Mouse (Mus musculus) CH12F3 (cell line): ENCODE data around the gene Erc1.
"Not testable (repeated sequence)": the region's sequence is repeated elsewhere in the genome, so short reads cannot be mapped to it uniquely, and the experiment has no call there.

Source experiments
- in situ Hi-C: fragments of 300-500 bp; cut with MboI; formaldehyde crosslinking; loops from 2 replicates; pipeline ENCODE4 v1.14.3; 2020; ENCODE audit warnings: low sequenced_read_pairs

The Erc1 gene

DNA sequence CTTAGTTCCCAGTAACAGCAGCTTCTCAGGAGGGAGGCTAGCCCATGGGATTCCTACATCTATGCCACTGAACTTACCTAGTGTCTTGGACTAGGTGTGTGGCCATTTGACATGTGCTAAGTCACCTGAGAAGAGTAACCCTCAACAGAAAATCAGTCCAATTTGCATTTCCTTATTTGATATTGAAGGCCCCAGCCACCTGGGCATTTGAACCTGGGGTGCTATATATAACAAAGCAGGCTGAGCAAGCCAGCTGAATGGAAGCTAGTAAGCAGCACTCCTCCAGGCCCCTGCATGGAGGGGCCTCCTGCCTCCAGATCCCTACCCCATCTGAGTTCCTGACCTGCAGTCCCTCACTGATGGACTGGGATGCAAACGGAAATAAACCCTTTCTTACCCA, 135.5 kb downstream of the Erc1 start:
- in situ Hi-C loops = no loop called here

- in situ Hi-C loops = no loop called here
Observed at GRCm38 (mm10) chr6:119711649-119712305, 136.2 kb downstream of the Erc1 start.

GRCm38 (mm10) chr6:119709552-119709951, 138.4 kb downstream of the Erc1 start:
- in situ Hi-C loops = no loop called here

- in situ Hi-C loops = no loop called here
Observed at GRCm38 (mm10) chr6:119707911-119708310, 140.1 kb downstream of the Erc1 start.

GRCm38 (mm10) chr6:119704899-119705298, 143.1 kb downstream of the Erc1 start:
- in situ Hi-C loops = no loop called here

- in situ Hi-C loops = no loop called here
Observed at GRCm38 (mm10) chr6:119692754-119693153, 155.2 kb downstream of the Erc1 start.

DNA sequence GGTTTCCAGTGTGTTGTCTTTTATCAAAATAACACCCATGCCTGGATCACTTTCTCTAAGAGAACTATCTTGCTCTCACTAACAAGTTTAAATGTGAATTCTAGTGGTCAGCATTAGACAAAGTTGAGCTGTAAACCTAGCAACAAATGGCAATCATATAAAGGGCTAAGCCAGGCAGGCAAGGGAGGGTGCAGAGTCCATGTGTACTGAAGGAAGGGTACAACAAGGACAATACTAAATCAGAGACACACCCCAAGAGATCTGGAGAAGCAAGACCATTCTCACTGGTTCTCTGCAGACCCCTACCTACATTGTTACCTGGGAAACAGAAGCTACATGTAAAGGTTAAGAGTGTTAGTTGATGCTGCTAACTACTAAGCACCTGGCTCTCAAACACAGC, 161.5 kb downstream of the Erc1 start:
- in situ Hi-C loops = no loop called here

- in situ Hi-C loops = no loop called here
Observed at GRCm38 (mm10) chr6:119680746-119681145, 167.2 kb downstream of the Erc1 start.

DNA sequence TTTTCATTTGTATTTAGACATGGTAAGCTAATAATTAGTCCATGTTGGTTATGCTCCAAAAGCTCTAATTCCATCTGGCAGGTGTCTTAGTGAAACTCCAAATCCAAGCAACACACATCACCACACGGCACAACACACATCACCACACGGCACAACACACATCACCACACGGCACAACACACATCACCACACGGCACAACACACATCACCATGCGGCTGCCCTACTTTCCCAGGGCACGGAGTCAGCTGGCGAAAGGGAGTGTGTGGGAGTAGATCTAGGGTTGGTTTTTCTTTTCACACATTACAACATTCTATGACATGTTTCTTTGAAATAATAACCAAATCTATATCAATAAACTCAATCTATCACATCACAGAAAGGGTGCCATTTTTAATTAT, 173.2 kb downstream of the Erc1 start:
- in situ Hi-C loops = no loop called here

- in situ Hi-C loops = no loop called here
Observed at GRCm38 (mm10) chr6:119674201-119674810, 173.7 kb downstream of the Erc1 start.

GRCm38 (mm10) chr6:119669746-119670145, 178.2 kb downstream of the Erc1 start:
- in situ Hi-C loops = no loop called here

DNA sequence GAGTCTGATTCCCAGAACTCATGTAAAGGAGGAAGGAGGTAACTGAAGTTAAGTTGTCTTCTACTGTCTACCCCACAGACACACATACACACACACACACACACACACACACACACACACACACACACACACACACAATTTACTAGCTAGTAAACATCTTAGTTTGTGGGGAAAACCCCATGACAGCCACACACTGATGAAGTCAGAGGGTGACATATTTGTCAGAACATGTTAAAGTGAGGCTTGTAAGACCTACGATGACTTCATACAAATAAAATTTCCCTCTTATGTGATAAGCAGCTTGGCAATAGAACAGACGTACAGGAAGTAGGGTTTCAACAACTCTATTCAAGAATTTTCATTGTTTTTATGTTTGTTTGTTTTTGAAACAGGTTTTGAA, 185.0 kb downstream of the Erc1 start:
- in situ Hi-C loops = no loop called here

- in situ Hi-C loops = no loop called here
Observed at GRCm38 (mm10) chr6:119661081-119661493, 186.9 kb downstream of the Erc1 start.

GRCm38 (mm10) chr6:119658441-119658840, 189.5 kb downstream of the Erc1 start:
- in situ Hi-C loops = no loop called here

DNA sequence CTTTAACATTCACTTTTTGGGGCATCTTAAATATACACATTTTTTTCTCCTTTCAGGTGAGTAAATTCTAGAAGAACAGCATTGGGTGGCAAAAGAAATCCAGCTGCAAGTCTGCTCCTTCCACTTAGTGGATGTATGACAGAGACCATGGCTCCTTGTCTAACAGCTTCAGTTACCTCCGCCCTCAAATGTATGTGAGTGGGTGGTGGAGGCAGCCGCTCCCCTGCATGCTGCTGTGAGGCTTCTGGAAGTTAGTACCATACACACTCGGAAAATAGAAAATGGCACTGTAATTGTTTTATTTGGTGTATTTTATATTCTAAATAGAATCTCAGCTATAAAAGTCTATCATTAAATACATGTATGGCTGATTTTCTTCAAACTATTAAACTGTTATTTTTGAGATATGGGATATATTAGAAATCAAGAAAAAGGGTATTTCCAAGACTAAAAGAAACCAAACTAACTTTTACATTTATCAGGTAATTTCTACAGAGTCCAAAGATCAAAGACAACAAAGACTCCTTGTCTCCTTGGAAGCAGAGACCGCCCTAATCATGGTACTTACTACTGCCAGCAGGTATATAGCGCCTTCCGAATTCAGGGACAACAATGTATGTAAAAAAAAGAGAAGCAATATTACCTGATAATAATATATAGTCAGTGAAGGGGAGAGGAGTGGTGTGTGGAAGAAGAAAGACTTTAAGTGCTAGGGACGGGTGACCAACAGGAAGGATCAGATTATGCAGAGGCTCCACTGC, 190.4 kb downstream of the Erc1 start:
- in situ Hi-C loops = no loop called here

DNA sequence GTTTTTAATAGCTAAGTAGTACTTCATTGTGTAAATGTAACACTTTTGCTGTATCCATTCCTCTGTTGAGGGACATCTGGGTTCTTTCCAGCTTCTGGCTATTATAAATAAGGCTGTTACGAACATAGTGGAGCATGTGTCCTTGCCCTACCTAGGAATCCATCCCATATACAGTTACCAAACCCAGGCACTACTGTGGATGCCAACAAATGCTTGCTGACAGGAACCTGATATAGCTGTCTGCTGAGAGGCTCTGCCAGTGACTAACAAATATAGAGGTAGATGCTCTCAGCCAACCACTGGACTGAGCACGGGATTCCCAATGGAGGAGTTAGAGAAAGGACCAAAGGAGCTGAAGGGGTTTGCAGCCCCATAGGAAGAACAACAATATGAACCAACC, 193.2 kb downstream of the Erc1 start:
- in situ Hi-C loops = not testable (repeated sequence)

- in situ Hi-C loops = no loop called here
Observed at GRCm38 (mm10) chr6:119643880-119644460, 204.0 kb downstream of the Erc1 start.

DNA sequence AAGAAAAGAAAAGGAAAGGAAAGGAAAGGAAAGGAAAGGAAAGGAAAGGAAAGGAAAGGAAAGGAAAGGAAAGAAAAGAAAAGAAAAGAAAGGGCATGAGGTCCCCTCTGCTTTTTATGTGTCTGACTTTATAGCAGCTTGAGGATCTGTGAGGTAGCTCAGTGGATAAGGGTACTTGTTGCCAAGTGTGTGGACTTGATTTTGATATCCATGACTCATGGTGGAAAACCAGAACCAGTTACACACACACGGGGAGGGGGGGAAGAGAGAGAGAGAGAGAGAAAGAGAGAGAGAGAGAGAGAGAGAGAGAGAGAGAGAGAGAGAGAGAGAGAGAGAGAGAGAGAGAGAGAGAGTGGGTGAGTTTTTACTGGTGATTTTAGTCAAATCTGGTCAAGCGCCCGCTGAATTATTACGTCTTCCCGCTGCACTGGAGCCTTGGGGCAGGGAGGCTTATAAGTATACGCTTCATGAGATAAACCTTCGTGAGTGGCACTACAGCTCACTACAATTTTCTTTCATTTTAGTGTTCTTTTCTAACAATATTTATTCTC, 204.7 kb downstream of the Erc1 start:
- in situ Hi-C loops = no loop called here

GRCm38 (mm10) chr6:119642718-119643117, 205.2 kb downstream of the Erc1 start:
- in situ Hi-C loops = no loop called here

GRCm38 (mm10) chr6:119635629-119636028, 212.3 kb downstream of the Erc1 start:
- in situ Hi-C loops = no loop called here

DNA sequence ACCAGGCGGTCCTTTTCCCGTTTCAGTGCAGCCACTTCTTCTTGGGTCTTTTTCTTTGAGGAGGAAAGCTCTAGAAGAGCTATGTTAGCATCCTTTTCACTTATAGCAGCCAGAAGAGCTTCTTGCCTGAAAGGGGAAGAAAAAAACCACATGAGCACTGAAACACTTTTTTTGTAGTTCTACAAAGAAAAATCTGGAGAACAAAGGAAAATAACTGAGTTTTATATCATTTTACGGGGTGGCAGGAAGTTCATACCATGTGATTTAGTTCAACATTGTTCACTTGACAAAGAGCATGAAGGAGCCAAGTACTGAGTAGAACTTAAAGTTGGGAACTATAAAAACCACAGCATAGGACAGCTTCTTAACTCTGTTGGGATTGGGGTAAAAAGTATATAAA, 217.3 kb downstream of the Erc1 start:
- in situ Hi-C loops = no loop called here
